Mouse (Mus musculus) lung, adult 18-20 months (tissue): Measurements from ENCODE around the gene 5830411N06Rik.

ENCODE experiments used
- DNase-seq, 2 experiments: peaks; one replicate each; pipeline ENCODE4 v3.0.0; 2022; ENCODE audit warnings: mixed read lengths in 2 of 2

Gene 5830411N06Rik

GRCm38 (mm10) chr7:140247216-140247615 lies at the start of gene 5830411N06Rik:
Gene 5830411N06Rik, plus strand, starts transcription at chr7:140247284.
- no peak for DNase-seq

- no peak for DNase-seq
Observed at GRCm38 (mm10) chr7:140201090-140201489, 46.0 kb upstream of the 5830411N06Rik start.

GRCm38 (mm10) chr7:140205864-140206263 lies 41.2 kb upstream of the 5830411N06Rik start, which contains the start of gene Olfr524:
Gene Olfr524, minus strand, starts transcription at chr7:140205964.
- no peak for DNase-seq

- no peak for DNase-seq
Observed at GRCm38 (mm10) chr7:140206904-140207303, 40.2 kb upstream of the 5830411N06Rik start.

- DNase-seq = no peak
Observed at GRCm38 (mm10) chr7:140208153-140208552, 38.9 kb upstream of the 5830411N06Rik start.

- DNase-seq = no peak
Observed at GRCm38 (mm10) chr7:140208677-140209076, 38.4 kb upstream of the 5830411N06Rik start.

GRCm38 (mm10) chr7:140213841-140214240 lies 33.2 kb upstream of the 5830411N06Rik start:
- DNase-seq = no peak

GRCm38 (mm10) chr7:140217967-140218366 lies 29.1 kb upstream of the 5830411N06Rik start, which contains the start of gene Cd163l1:
Gene Cd163l1, plus strand, starts transcription at chr7:140218267.
- DNase-seq = no peak

GRCm38 (mm10) chr7:140219268-140219667 lies 27.8 kb upstream of the 5830411N06Rik start:
- no peak for DNase-seq

GRCm38 (mm10) chr7:140220375-140220774 lies 26.7 kb upstream of the 5830411N06Rik start:
- DNase-seq = no peak

GRCm38 (mm10) chr7:140224209-140224608 lies 22.9 kb upstream of the 5830411N06Rik start:
- no peak for DNase-seq

- no peak for DNase-seq
Observed at GRCm38 (mm10) chr7:140228476-140228875, 18.6 kb upstream of the 5830411N06Rik start.

GRCm38 (mm10) chr7:140231026-140231425 lies 16.1 kb upstream of the 5830411N06Rik start:
- DNase-seq = no peak

- no peak for DNase-seq
Observed at GRCm38 (mm10) chr7:140233696-140234095, 13.4 kb upstream of the 5830411N06Rik start.

- DNase-seq = no peak
Observed at GRCm38 (mm10) chr7:140253780-140254299, 6.8 kb downstream of the 5830411N06Rik start.

- DNase-seq = no peak
Observed at GRCm38 (mm10) chr7:140295746-140296145, 48.7 kb downstream of the 5830411N06Rik start.

GRCm38 (mm10) chr7:140296876-140297275 lies 49.8 kb downstream of the 5830411N06Rik start:
- DNase-seq = no peak

- DNase-seq = no peak
Observed at GRCm38 (mm10) chr7:140299416-140299815, 52.3 kb downstream of the 5830411N06Rik start.

- no peak for DNase-seq
Observed at GRCm38 (mm10) chr7:140319861-140320385, 72.8 kb downstream of the 5830411N06Rik start.

- DNase-seq = no peak
Observed at GRCm38 (mm10) chr7:140320558-140320957, 73.5 kb downstream of the 5830411N06Rik start, which contains the start of gene Olfr525. Gene Olfr525, plus strand, starts transcription at chr7:140320858.

- no peak for DNase-seq
Observed at GRCm38 (mm10) chr7:140321135-140321534, 74.1 kb downstream of the 5830411N06Rik start.

- DNase-seq = no peak
Observed at GRCm38 (mm10) chr7:140329766-140330304, 82.8 kb downstream of the 5830411N06Rik start.

- no peak for DNase-seq
Observed at GRCm38 (mm10) chr7:140333717-140334116, 86.6 kb downstream of the 5830411N06Rik start, which contains the start of gene Olfr527. Gene Olfr527, plus strand, starts transcription at chr7:140334017.
